Mouse (Mus musculus) CH12.LX (cell line): ENCODE data around the gene Cd151. TPM values are rescaled to one million over a fixed set of nuclear protein-coding genes. Genes with fewer than 3 reads are reported as not detected.

Experiments
- DNase-seq: peaks from one replicate; pipeline ENCODE4 v3.0.0-alpha.2; 2013; ENCODE audit errors: extremely low read depth
- H3K27ac ChIP-seq: 2 replicates; pipeline ENCODE4 v1.5.1; 2012; ENCODE audit warnings: low read depth, mild to moderate bottlenecking, control low read depth, moderate library complexity; ENCODE audit not compliant: insufficient read depth
- H3K27me3 ChIP-seq: replicated peaks from 2 replicates; pipeline ENCODE3; 2012; ENCODE audit warnings: inconsistent platforms
- H3K36me3 ChIP-seq, 2 experiments: replicated peaks in 1 of 2; 2 replicates each; pipeline versions ENCODE3 to v1.6.1; 2012; ENCODE audit warnings: inconsistent platforms in 1 of 2, low read length in 1 of 2, mild to moderate bottlenecking in 1 of 2, mixed read lengths in 1 of 2, moderate library complexity in 1 of 2; ENCODE audit not compliant: control insufficient read depth in 1 of 2, insufficient read depth in 1 of 2
- H3K4me1 ChIP-seq, 2 experiments: 2 replicates each; pipeline ENCODE4 v1.6.1; 2012; ENCODE audit warnings: inconsistent platforms in 1 of 2, moderate library complexity in 1 of 2; ENCODE audit not compliant: insufficient read depth in 2 of 2, control insufficient read depth in 1 of 2
- H3K4me2 ChIP-seq: 2 replicates; pipeline ENCODE4 v1.6.1; 2012; ENCODE audit warnings: low read depth, mild to moderate bottlenecking, control low read depth; ENCODE audit not compliant: poor library complexity, insufficient read depth, severe bottlenecking
- H3K4me3 ChIP-seq, 3 experiments: fragments of 150-350 bp in 1 of 3; sonication (generic) in 1 of 3; replicated peaks in 1 of 3; 2 replicates each; pipeline versions ENCODE3 to v1.5.1; 2011 to 2012; ENCODE audit warnings: low read depth in 2 of 3, low read length in 2 of 3, mild to moderate bottlenecking in 2 of 3, moderate library complexity in 2 of 3, control low read depth in 1 of 3, improper control_type of control experiment in 1 of 3, inconsistent platforms in 1 of 3, mixed read lengths in 1 of 3; ENCODE audit not compliant: poor library complexity in 1 of 3
- H3K79me2 ChIP-seq: replicated peaks from 2 replicates; pipeline ENCODE4 v1.6.1; 2012; ENCODE audit warnings: mild to moderate bottlenecking, moderate library complexity; ENCODE audit not compliant: control insufficient read depth, poor library complexity, insufficient read depth, severe bottlenecking; ENCODE audit errors: extremely low read depth
- H3K9ac ChIP-seq: 2 replicates; pipeline ENCODE4 v1.6.1; 2012; ENCODE audit warnings: low read depth, mild to moderate bottlenecking, control low read depth, moderate library complexity; ENCODE audit not compliant: insufficient read depth
- H3K9me3 ChIP-seq: replicated peaks from 2 replicates; pipeline ENCODE3; 2012; ENCODE audit warnings: low read length, inconsistent platforms, mixed read lengths
- CHD1 ChIP-seq: IDR thresholded peaks from 2 replicates; pipeline ENCODE4 v1.6.1; 2012; ENCODE audit warnings: low read depth, low read length, improper control_type of control experiment, inconsistent platforms
- CHD2 ChIP-seq: IDR thresholded peaks from 2 replicates; pipeline ENCODE4 v1.6.1; 2011; ENCODE audit warnings: low read length, improper control_type of control experiment
- CTCF ChIP-seq, 2 experiments: IDR thresholded peaks in 1 of 2; conservative IDR thresholded peaks in 1 of 2; 2 replicates each; pipeline ENCODE4 v1.5.1; 2011 to 2012; ENCODE audit warnings: low read depth in 2 of 2, low read length in 2 of 2, improper control_type of control experiment in 1 of 2, inconsistent platforms in 1 of 2, mild to moderate bottlenecking in 1 of 2, moderate library complexity in 1 of 2
- E2F4 ChIP-seq: IDR thresholded peaks from 2 replicates; pipeline ENCODE4 v1.6.1; 2011; ENCODE audit warnings: low read depth, low read length, improper control_type of control experiment; ENCODE audit not compliant: insufficient replicate concordance
- ELF1 ChIP-seq: IDR thresholded peaks from 2 replicates; pipeline ENCODE4 v1.6.1; 2014; ENCODE audit warnings: low read depth, mild to moderate bottlenecking, inconsistent platforms, low read length, improper control_type of control experiment
- ETS1 ChIP-seq: conservative IDR thresholded peaks from 2 replicates; pipeline ENCODE4 v1.6.1; 2012; ENCODE audit warnings: low read depth, mild to moderate bottlenecking, inconsistent platforms, low read length, improper control_type of control experiment, moderate library complexity
- GABPA ChIP-seq: IDR thresholded peaks from 2 replicates; pipeline ENCODE4 v1.6.1; 2012; ENCODE audit warnings: low read depth, low read length, improper control_type of control experiment, inconsistent platforms; ENCODE audit not compliant: insufficient replicate concordance
- IRF4 ChIP-seq: IDR thresholded peaks from 2 replicates; pipeline ENCODE4 v1.6.1; 2014; ENCODE audit warnings: low read depth, mild to moderate bottlenecking, inconsistent platforms, low read length, improper control_type of control experiment
- JUN ChIP-seq: IDR thresholded peaks from 2 replicates; pipeline ENCODE4 v1.6.1; 2011; ENCODE audit warnings: low read depth, mild to moderate bottlenecking, low read length, improper control_type of control experiment, moderate library complexity; ENCODE audit not compliant: insufficient read depth
- KAT2A ChIP-seq: IDR thresholded peaks from 2 replicates; pipeline ENCODE4 v1.6.1; 2012; ENCODE audit warnings: low read length, improper control_type of control experiment, inconsistent platforms; ENCODE audit not compliant: insufficient replicate concordance
- MAX ChIP-seq: IDR thresholded peaks from 2 replicates; pipeline ENCODE4 v1.6.1; 2011; ENCODE audit warnings: low read length, improper control_type of control experiment
- MEF2A ChIP-seq: IDR thresholded peaks from 2 replicates; pipeline ENCODE4 v1.6.1; 2014; ENCODE audit warnings: low read depth, mild to moderate bottlenecking, inconsistent platforms, low read length, improper control_type of control experiment, borderline replicate concordance
- PAX5 ChIP-seq: IDR thresholded peaks from 2 replicates; pipeline ENCODE4 v1.6.1; 2012; ENCODE audit warnings: low read length, inconsistent platforms, mixed read lengths
- POLR2AphosphoS2 ChIP-seq: IDR thresholded peaks from 2 replicates; pipeline ENCODE4 v1.6.1; 2011; ENCODE audit warnings: low read depth, low read length, improper control_type of control experiment
- RAD21 ChIP-seq: IDR thresholded peaks from 2 replicates; pipeline ENCODE4 v1.6.1; 2011; ENCODE audit warnings: low read depth, mild to moderate bottlenecking, low read length, improper control_type of control experiment, moderate library complexity
- RCOR1 ChIP-seq: conservative IDR thresholded peaks from 2 replicates; pipeline ENCODE4 v1.6.1; 2012; ENCODE audit warnings: low read depth, mild to moderate bottlenecking, inconsistent platforms, low read length, improper control_type of control experiment
- SMC3 ChIP-seq: IDR thresholded peaks from 2 replicates; pipeline ENCODE4 v1.6.1; 2011; ENCODE audit warnings: low read depth, low read length, improper control_type of control experiment
- USF1 ChIP-seq: IDR thresholded peaks from 2 replicates; pipeline ENCODE4 v1.6.1; 2014; ENCODE audit warnings: low read depth, mild to moderate bottlenecking, inconsistent platforms, low read length, improper control_type of control experiment
- USF2 ChIP-seq: conservative IDR thresholded peaks from 2 replicates; pipeline ENCODE4 v1.6.1; 2011; ENCODE audit warnings: low read depth, low read length, improper control_type of control experiment
- ZKSCAN1 ChIP-seq: IDR thresholded peaks from 2 replicates; pipeline ENCODE4 v1.6.1; 2012; ENCODE audit warnings: low read depth, inconsistent platforms, low read length, improper control_type of control experiment, borderline replicate concordance
- ZNF384 ChIP-seq: IDR thresholded peaks from 2 replicates; pipeline ENCODE4 v1.6.1; 2012; ENCODE audit warnings: low read depth, low read length, improper control_type of control experiment, inconsistent platforms
- dilution Hi-C: fragments of 300-500 bp; cut with MboI; formaldehyde crosslinking; loops from 2 replicates; pipeline ENCODE4 v1.14.3; 2020; ENCODE audit warnings: low sequenced_read_pairs; ENCODE audit not compliant: extremely low pct_unique_long_range_greater_than_20kb, extremely low pct_ligation_motif_present
- in situ Hi-C: fragments of 300-500 bp; cut with MboI; formaldehyde crosslinking; loops from 3 replicates; pipeline ENCODE4 v1.14.3; 2019; ENCODE audit warnings: low sequenced_read_pairs, low pct_ligation_motif_present, low pct_unique_long_range_greater_than_20kb, mixed read lengths
- polyA plus RNA-seq: library from polyadenylated mRNA; unstranded; fragments of >175 nt; gene quantifications from 2 replicates; pipeline ENCODE4 v1.2.1, GENCODE M21; 2012; ENCODE audit warnings: low read depth; ENCODE audit not compliant: insufficient read length
- total RNA-seq, 2 experiments: library from RNA; depleted of rRNA; stranded (reverse); fragments of 300-350 nt in 1 of 2; fragments of >200 nt in 1 of 2; gene quantifications; 2 replicates each; pipeline ENCODE4 v1.2.3; 2012 to 2014

Gene Cd151
- total and polyA plus RNA-seq, 3 experiments = 10.6 to 21.1 (median 14.9) TPM

DNA sequence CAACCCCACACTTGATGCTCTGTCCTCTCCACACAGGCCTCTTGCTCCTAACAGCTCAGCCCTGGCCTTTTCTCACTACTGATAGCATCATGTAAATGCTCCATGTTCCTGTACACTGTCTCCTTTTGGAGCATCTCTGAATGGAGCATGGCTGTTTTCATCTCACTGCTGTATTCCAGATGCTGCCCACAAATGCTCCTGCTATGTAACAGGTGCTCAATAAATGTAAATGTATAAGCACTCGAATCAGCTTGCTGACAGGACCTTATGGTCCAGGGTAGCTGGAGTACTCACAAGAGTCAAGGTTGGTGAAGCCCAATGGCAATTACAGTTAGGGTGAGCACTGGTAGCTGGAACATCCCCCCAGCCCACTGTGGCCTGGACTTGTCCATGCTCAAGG, 4.0 kb downstream of the Cd151 start:
- Histone ChIP-seq H3K4me3 (no peak overlapping the region), H3K4me1 (peaks cover 32 to 56% of the 10 kb centered on the region in 2 experiments), H3K27me3 (peaks cover 8% of the 10 kb centered on the region), H3K27ac (no peak overlapping the region), H3K9me3 (no peaks in the 10 kb centered on the region), H3K79me2 (peaks cover 22% of the 10 kb centered on the region), H3K4me2 (no peak overlapping the region), H3K36me3 (peaks cover 27 to 46% of the 10 kb centered on the region in 2 experiments), H3K9ac (no peak overlapping the region)
- TF ChIP-seq POLR2AphosphoS2 (peak; percentile 80; the same call in 1 of the 2 replicates), KAT2A (no peak)
- dilution Hi-C loops = no loop called here
- in situ Hi-C loops = no loop called here
- no peak for DNase-seq

DNA sequence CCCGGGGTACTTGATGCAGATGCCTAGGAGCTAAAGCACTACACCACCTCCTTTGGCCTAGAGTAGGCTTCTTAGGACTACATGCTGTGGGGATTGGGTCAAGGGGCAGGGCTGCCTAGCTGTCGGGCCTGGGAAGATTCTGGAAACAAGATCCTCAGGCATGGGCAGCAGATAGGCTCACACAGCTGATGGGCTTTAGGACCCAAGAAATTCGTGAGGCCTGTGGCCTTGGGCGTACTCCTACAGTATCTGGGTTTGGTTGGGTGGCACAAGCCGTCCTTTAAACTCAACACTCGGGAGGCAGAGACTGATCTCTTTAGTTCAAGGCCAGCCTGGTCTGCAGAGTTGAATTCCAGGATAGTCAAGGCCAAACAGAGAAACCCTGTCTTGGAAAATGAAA, 5.0 kb downstream of the Cd151 start:
- H3K36me3 ChIP-seq = peaks cover 27 to 46% of the 10 kb centered on the region in 2 experiments
- H3K4me3 ChIP-seq = no peak overlapping the region
- H3K27me3 ChIP-seq = peaks cover 9% of the 10 kb centered on the region
- H3K9ac ChIP-seq = no peak overlapping the region
- no peak overlapping the region for H3K4me2 ChIP-seq
- DNase-seq = no peak
- H3K27ac ChIP-seq = no peak overlapping the region
- TF ChIP-seq MAX = no peak
- no peak for TF ChIP-seq CHD1
- no peak for TF ChIP-seq ZNF384
- TF ChIP-seq ZKSCAN1 = no peak
- TF ChIP-seq RCOR1 = no peak
- TF ChIP-seq ELF1 = no peak
- no peak for TF ChIP-seq USF1
- no peak for TF ChIP-seq GABPA
- TF ChIP-seq ETS1 = no peak
- TF ChIP-seq IRF4 = no peak
- no peak for TF ChIP-seq JUN
- no peak for TF ChIP-seq CHD2
- TF ChIP-seq PAX5 = no peak
- no peak for TF ChIP-seq USF2
- TF ChIP-seq CTCF (conservative IDR thresholded peaks at IDR 0.05 in 1 of 2, IDR thresholded peaks at IDR 0.05 in 1 of 2; ENCODE audit: low read depth in 2 of 2, low read length in 2 of 2) = no peak
- TF ChIP-seq SMC3 = no peak
- TF ChIP-seq E2F4 = no peak
- no peak for TF ChIP-seq MEF2A
- no peak for TF ChIP-seq RAD21
- dilution Hi-C loops (no loop called here), in situ Hi-C loops (no loop called here)
- no peaks in the 10 kb centered on the region for H3K9me3 ChIP-seq
- peaks cover 22% of the 10 kb centered on the region for H3K79me2 ChIP-seq
- peaks cover 35 to 57% of the 10 kb centered on the region in 2 experiments for H3K4me1 ChIP-seq
